Mouse (Mus musculus): ENCODE results near the gene Rbbp6. TPM values are rescaled to one million over a fixed set of nuclear protein-coding genes. Genes with fewer than 3 reads are reported as not detected.

Gene Rbbp6
- 10 to 100 TPM; 57.6 to 70.6 TPM for total RNA-seq (2021)
- long read RNA-seq, experiment 1, full-length matches to known transcripts: 37 of 49 reads
- long read RNA-seq, experiment 1, partial matches to known transcripts: 2 of 49 reads
- long read RNA-seq, experiment 1, other reads (novel, unspliced or antisense): 10 of 49 reads
- long read RNA-seq, experiment 2, full-length matches to known transcripts: 24 of 37 reads
- long read RNA-seq, experiment 2, partial matches to known transcripts: 1 of 37 reads
- long read RNA-seq, experiment 2, other reads (novel, unspliced or antisense): 12 of 37 reads

- DNase-seq (ENCODE audit: low spot score in 2 of 2): no peak
Observed at GRCm38 (mm10) chr7:122965386-122965785, at the start of gene Rbbp6. TSS of gene Rbbp6 (plus strand) at chr7:122965686.

- peak; percentile 44 to 83 for DNase-seq (ENCODE audit: low spot score in 2 of 2)
Observed at GRCm38 (mm10) chr7:122919728-122920582, 45.5 kb upstream of the Rbbp6 start.

- DNase-seq (ENCODE audit: low spot score in 2 of 2): no peak
Observed at GRCm38 (mm10) chr7:122921537-122921936, 43.9 kb upstream of the Rbbp6 start.

GRCm38 (mm10) chr7:122924256-122924655 is 41.2 kb upstream of the Rbbp6 start:
- DNase-seq (ENCODE audit: low spot score in 2 of 2): no peak

GRCm38 (mm10) chr7:122930494-122930893 is 35.0 kb upstream of the Rbbp6 start:
- DNase-seq (ENCODE audit: low spot score in 2 of 2): no peak

GRCm38 (mm10) chr7:122932171-122932570 is 33.3 kb upstream of the Rbbp6 start:
- DNase-seq (ENCODE audit: low spot score in 2 of 2): no peak

GRCm38 (mm10) chr7:122936626-122937025 is 28.9 kb upstream of the Rbbp6 start:
- DNase-seq (ENCODE audit: low spot score in 2 of 2): no peak

GRCm38 (mm10) chr7:122938197-122938596 is 27.3 kb upstream of the Rbbp6 start:
- no peak for DNase-seq (ENCODE audit: low spot score in 2 of 2)

- no peak for DNase-seq (ENCODE audit: low spot score in 2 of 2)
Observed at GRCm38 (mm10) chr7:122939181-122939580, 26.3 kb upstream of the Rbbp6 start.

- DNase-seq (ENCODE audit: low spot score in 2 of 2): no peak
Observed at GRCm38 (mm10) chr7:122940371-122941075, 25.0 kb upstream of the Rbbp6 start.

GRCm38 (mm10) chr7:122942111-122942510 is 23.4 kb upstream of the Rbbp6 start:
- no peak for DNase-seq (ENCODE audit: low spot score in 2 of 2)

GRCm38 (mm10) chr7:122945149-122945548 is 20.3 kb upstream of the Rbbp6 start:
- peak; percentile 79 to 92 for DNase-seq (ENCODE audit: low spot score in 2 of 2)

- no peak for DNase-seq (ENCODE audit: low spot score in 2 of 2)
Observed at GRCm38 (mm10) chr7:122949268-122949667, 16.2 kb upstream of the Rbbp6 start.

- DNase-seq (ENCODE audit: low spot score in 2 of 2): no peak
Observed at GRCm38 (mm10) chr7:122951464-122951863, 14.0 kb upstream of the Rbbp6 start.

GRCm38 (mm10) chr7:122952066-122952465 is 13.4 kb upstream of the Rbbp6 start:
- DNase-seq (ENCODE audit: low spot score in 2 of 2): no peak

- DNase-seq (ENCODE audit: low spot score in 2 of 2): no peak
Observed at GRCm38 (mm10) chr7:122954451-122955225, 10.8 kb upstream of the Rbbp6 start.

GRCm38 (mm10) chr7:122955226-122955955 is 10.1 kb upstream of the Rbbp6 start:
- DNase-seq (ENCODE audit: low spot score in 2 of 2): no peak

- DNase-seq (ENCODE audit: low spot score in 2 of 2): no peak
Observed at GRCm38 (mm10) chr7:122968751-122969150, 3.3 kb downstream of the Rbbp6 start.

- peak; percentile 90 to 94 for DNase-seq (ENCODE audit: low spot score in 2 of 2)
Observed at GRCm38 (mm10) chr7:122969231-122970032, 3.9 kb downstream of the Rbbp6 start.
